Mouse (Mus musculus): ENCODE data around the gene Gng7. TPM values are rescaled to one million over a fixed set of nuclear protein-coding genes. Genes with fewer than 3 reads are reported as not detected.
A peak's percentile ranks its signal among the peaks of the same experiment; 100 is the strongest.

Gng7 gene
- polyA plus RNA-seq, 1 experiment from 2014 or later: 10.9 TPM

GRCm38 (mm10) chr10:80949081-80949480 lies 65.7 kb downstream of the Gng7 start:
- Histone ChIP-seq H3K9me3 (no peaks in the 10 kb centered on the region), H3K9ac (replicated peaks) (no peak overlapping the region), H3K4me3 (replicated peaks) (no peak overlapping the region), H3K4me1 (replicated peaks) (0 out of 2 replicates have a peak, but pooled peaks cover 3% of the 10 kb centered on the region), H3K27me3 (peaks cover 6% of the 10 kb centered on the region; the same call in 1 of the 2 replicates), H3K36me3 (no peaks in the 10 kb centered on the region), H3K4me2 (replicated peaks) (no peak overlapping the region), H3K27ac (no peak overlapping the region)
- no peak for ATAC-seq
- 72% methylated on average over 3 of the region's 3 CpGs for WGBS

GRCm38 (mm10) chr10:80948570-80948969 lies 66.2 kb downstream of the Gng7 start:
- no peak overlapping the region for H3K4me3 ChIP-seq (replicated peaks)
- 0 out of 2 replicates have a peak, but pooled peaks cover 3% of the 10 kb centered on the region for H3K4me1 ChIP-seq (replicated peaks)
- peaks cover 6% of the 10 kb centered on the region; the same call in 1 of the 2 replicates for H3K27me3 ChIP-seq
- no peak overlapping the region for H3K9ac ChIP-seq (replicated peaks)
- H3K36me3 ChIP-seq: no peaks in the 10 kb centered on the region
- 39% methylated on average over 6 of the region's 6 CpGs for WGBS
- H3K9me3 ChIP-seq: no peaks in the 10 kb centered on the region
- H3K27ac ChIP-seq: no peak overlapping the region
- ATAC-seq: no peak
- H3K4me2 ChIP-seq (replicated peaks): no peak overlapping the region

GRCm38 (mm10) chr10:80947802-80948201 lies 66.9 kb downstream of the Gng7 start:
- H3K4me1 ChIP-seq (replicated peaks): 0 out of 2 replicates have a peak, but pooled peaks cover 3% of the 10 kb centered on the region
- H3K27ac ChIP-seq: no peak overlapping the region
- no peak for ATAC-seq
- no peaks in the 10 kb centered on the region for H3K36me3 ChIP-seq
- H3K4me3 ChIP-seq (replicated peaks): no peak overlapping the region
- no peaks in the 10 kb centered on the region for H3K9me3 ChIP-seq
- peaks cover 6% of the 10 kb centered on the region; the same call in 1 of the 2 replicates for H3K27me3 ChIP-seq
- H3K4me2 ChIP-seq (replicated peaks): no peak overlapping the region
- WGBS: 64% methylated on average over 2 of the region's 2 CpGs
- H3K9ac ChIP-seq (replicated peaks): no peak overlapping the region

GRCm38 (mm10) chr10:80946684-80947437 lies 67.9 kb downstream of the Gng7 start:
- H3K4me2 ChIP-seq (replicated peaks): no peak overlapping the region
- H3K4me1 ChIP-seq (replicated peaks): 0 out of 2 replicates have a peak, but pooled peaks cover 3% of the 10 kb centered on the region
- no peaks in the 10 kb centered on the region for H3K9me3 ChIP-seq
- WGBS: 67% methylated on average over 14 of the region's 14 CpGs
- H3K27ac ChIP-seq: no peak overlapping the region
- H3K36me3 ChIP-seq: no peaks in the 10 kb centered on the region
- H3K4me3 ChIP-seq (replicated peaks): no peak overlapping the region
- no peak for ATAC-seq
- H3K27me3 ChIP-seq: peaks cover 6% of the 10 kb centered on the region; the same call in 1 of the 2 replicates
- no peak overlapping the region for H3K9ac ChIP-seq (replicated peaks)

- H3K9me3 ChIP-seq: no peaks in the 10 kb centered on the region
- H3K27me3 ChIP-seq: peaks cover 14% of the 10 kb centered on the region
- 89% methylated on average over 5 of the region's 5 CpGs for WGBS
- ATAC-seq: no peak
- H3K4me1 ChIP-seq (replicated peaks): peaks cover 18% of the 10 kb centered on the region
- no peak overlapping the region for H3K4me3 ChIP-seq (replicated peaks)
- no peak overlapping the region for H3K4me2 ChIP-seq (replicated peaks)
- no peaks in the 10 kb centered on the region for H3K36me3 ChIP-seq
- H3K27ac ChIP-seq: no peak overlapping the region
- no peak overlapping the region for H3K9ac ChIP-seq (replicated peaks)
Measured at GRCm38 (mm10) chr10:80944231-80944630, 70.5 kb downstream of the Gng7 start.

GRCm38 (mm10) chr10:80943701-80944100 lies 71.0 kb downstream of the Gng7 start:
- WGBS: 88% methylated on average over 9 of the region's 9 CpGs
- H3K27ac ChIP-seq: no peak overlapping the region
- H3K4me2 ChIP-seq (replicated peaks): no peak overlapping the region
- no peaks in the 10 kb centered on the region for H3K36me3 ChIP-seq
- ATAC-seq: no peak
- no peaks in the 10 kb centered on the region for H3K9me3 ChIP-seq
- H3K4me1 ChIP-seq (replicated peaks): peaks cover 23% of the 10 kb centered on the region
- H3K4me3 ChIP-seq (replicated peaks): no peak overlapping the region
- H3K9ac ChIP-seq (replicated peaks): no peak overlapping the region
- peaks cover 19% of the 10 kb centered on the region for H3K27me3 ChIP-seq

- no peak overlapping the region for H3K4me2 ChIP-seq (replicated peaks)
- H3K9me3 ChIP-seq: no peaks in the 10 kb centered on the region
- no peak overlapping the region for H3K4me3 ChIP-seq (replicated peaks)
- H3K4me1 ChIP-seq (replicated peaks): peaks cover 29% of the 10 kb centered on the region
- H3K36me3 ChIP-seq: no peaks in the 10 kb centered on the region
- ATAC-seq: no peak
- H3K9ac ChIP-seq (replicated peaks): no peak overlapping the region
- H3K27me3 ChIP-seq: peaks cover 27% of the 10 kb centered on the region
- H3K27ac ChIP-seq: no peak overlapping the region
- WGBS: 62% methylated on average over 8 of the region's 8 CpGs
Measured at GRCm38 (mm10) chr10:80942919-80943318, 71.8 kb downstream of the Gng7 start.

- no peak for ATAC-seq
- Histone ChIP-seq H3K4me1 (replicated peaks) (peaks cover 46% of the 10 kb centered on the region), H3K4me3 (replicated peaks) (no peak overlapping the region), H3K9ac (replicated peaks) (no peak overlapping the region), H3K27me3 (peaks cover 47% of the 10 kb centered on the region), H3K36me3 (no peaks in the 10 kb centered on the region), H3K27ac (no peak overlapping the region), H3K9me3 (no peaks in the 10 kb centered on the region), H3K4me2 (replicated peaks) (no peak overlapping the region)
- 81% methylated on average over 2 of the region's 2 CpGs for WGBS
Measured at GRCm38 (mm10) chr10:80940988-80941347, 73.8 kb downstream of the Gng7 start.

- H3K27ac ChIP-seq: no peak overlapping the region
- H3K4me1 ChIP-seq (replicated peaks): peaks cover 51% of the 10 kb centered on the region
- no peaks in the 10 kb centered on the region for H3K36me3 ChIP-seq
- no peak for ATAC-seq
- peak overlapping the region; percentile 72 for H3K4me2 ChIP-seq (replicated peaks)
- peak overlapping the region; percentile 57; the same call in 1 of the 2 replicates for H3K9ac ChIP-seq (replicated peaks)
- no peaks in the 10 kb centered on the region for H3K9me3 ChIP-seq
- H3K27me3 ChIP-seq: peaks cover 52% of the 10 kb centered on the region
- 56% methylated on average over 8 of the region's 8 CpGs for WGBS
- no peak overlapping the region for H3K4me3 ChIP-seq (replicated peaks)
Measured at GRCm38 (mm10) chr10:80940320-80940987, 74.3 kb downstream of the Gng7 start.

GRCm38 (mm10) chr10:80939671-80940070 lies 75.1 kb downstream of the Gng7 start:
- no peaks in the 10 kb centered on the region for H3K36me3 ChIP-seq
- peak; percentile 43 for ATAC-seq
- peak overlapping the region; percentile 72 for H3K4me2 ChIP-seq (replicated peaks)
- H3K4me1 ChIP-seq (replicated peaks): peaks cover 53% of the 10 kb centered on the region
- no peak overlapping the region for H3K27ac ChIP-seq
- H3K27me3 ChIP-seq: peaks cover 60% of the 10 kb centered on the region
- H3K9ac ChIP-seq (replicated peaks): peak overlapping the region; percentile 57
- 4% methylated on average over 28 of the region's 28 CpGs for WGBS
- no peaks in the 10 kb centered on the region for H3K9me3 ChIP-seq
- H3K4me3 ChIP-seq (replicated peaks): peak overlapping the region; percentile 39

- Histone ChIP-seq H3K4me1 (replicated peaks) (peaks cover 53% of the 10 kb centered on the region), H3K27me3 (peaks cover 67% of the 10 kb centered on the region), H3K4me2 (replicated peaks) (peak overlapping the region; percentile 72), H3K36me3 (no peaks in the 10 kb centered on the region), H3K9me3 (no peaks in the 10 kb centered on the region), H3K4me3 (replicated peaks) (peak overlapping the region; percentile 39), H3K27ac (no peak overlapping the region), H3K9ac (replicated peaks) (peak overlapping the region; percentile 57; the same call in 1 of the 2 replicates)
- WGBS: 16% methylated on average over 15 of the region's 15 CpGs
- peak; percentile 59 for ATAC-seq
Measured at GRCm38 (mm10) chr10:80938831-80939550, 75.8 kb downstream of the Gng7 start.

GRCm38 (mm10) chr10:80937646-80938045 lies 77.1 kb downstream of the Gng7 start:
- Histone ChIP-seq H3K4me3 (replicated peaks) (no peak overlapping the region), H3K4me1 (replicated peaks) (peaks cover 64% of the 10 kb centered on the region), H3K9me3 (no peaks in the 10 kb centered on the region), H3K9ac (replicated peaks) (0 out of 2 replicates have a peak overlapping the region, but pooled peaks have one; percentile 7), H3K4me2 (replicated peaks) (no peak overlapping the region), H3K36me3 (no peaks in the 10 kb centered on the region), H3K27me3 (peaks cover 80% of the 10 kb centered on the region), H3K27ac (no peak overlapping the region)
- ATAC-seq: no peak
- WGBS: 26% methylated on average over 8 of the region's 8 CpGs
